In genomic region chr3:115660701-115661460, GRCm38 (mm10) we compare ENCODE assay signal across 7 mouse cellular contexts. TPM values are rescaled to one million over a fixed set of nuclear protein-coding genes. Genes with fewer than 3 reads are reported as not detected.
DNase-seq lines count a peak whose midpoint lies in the region; ATAC-seq lines count a peak whose summit lies in the region.

No protein-coding gene starts in this region.

- H3K4me1 ChIP-seq in embryonic facial prominence, embryonic 11.5 days (ENCODE audit: control insufficient read depth, insufficient read depth, low read length): no peaks in the 10 kb centered on the region
- H3K4me1 ChIP-seq in limb, embryonic 13.5 days: 0 out of 2 replicates have a peak, but pooled peaks cover 5% of the 10 kb centered on the region

- no peaks in the 10 kb centered on the region for H3K9me3 ChIP-seq in embryonic facial prominence, embryonic 11.5 days (replicated peaks; ENCODE audit: control insufficient read depth, low read length)
- no peaks in the 10 kb centered on the region for H3K9me3 ChIP-seq in limb, embryonic 13.5 days

- H3K4me3 ChIP-seq in embryonic facial prominence, embryonic 11.5 days (ENCODE audit: low read depth, low read length): no peak overlapping the region
- H3K4me3 ChIP-seq in limb, embryonic 13.5 days: no peak overlapping the region

- no peaks in the 10 kb centered on the region for H3K27me3 ChIP-seq in embryonic facial prominence, embryonic 11.5 days (ENCODE audit: control insufficient read depth, insufficient read depth, low read length)
- no peaks in the 10 kb centered on the region for H3K27me3 ChIP-seq in limb, embryonic 13.5 days

- H3K9ac ChIP-seq in embryonic facial prominence, embryonic 11.5 days (replicated peaks; ENCODE audit: low read length): no peak overlapping the region
- no peak overlapping the region for H3K9ac ChIP-seq in limb, embryonic 13.5 days

- DNase-seq in adrenal gland, adult 2 months: peak; percentile 74
- DNase-seq in embryonic facial prominence, embryonic 11.5 days (ENCODE audit: low spot score): peak; percentile 74
- DNase-seq in heart, adult 8-10 months (ENCODE audit: low spot score): peak; percentile 83
- DNase-seq in kidney, adult 8-10 months: peak; percentile 53 to 77
- peak; percentile 16 to 67 for DNase-seq in monocyte, adult 2 months (ENCODE audit: low read depth in 1 of 2, low spot score in 2 of 2)
- peak; percentile 85 to 87 for DNase-seq in spleen, postnatal 36 days (ENCODE audit: low spot score in 2 of 2)

- no peaks in the 10 kb centered on the region for H3K36me3 ChIP-seq in embryonic facial prominence, embryonic 11.5 days (replicated peaks; ENCODE audit: control insufficient read depth, insufficient read depth, low read depth, low read length)
- H3K36me3 ChIP-seq in limb, embryonic 13.5 days: no peaks in the 10 kb centered on the region

- ATAC-seq in embryonic facial prominence, embryonic 11.5 days (replicated peaks; ENCODE audit: insufficient number of reproducible peaks, low FRiP score, low TSS enrichment, low read depth): peak; percentile 79
- ATAC-seq in limb, embryonic 13.5 days (ENCODE audit: low FRiP score, low read depth): peak; percentile 84

- no peak overlapping the region for H3K27ac ChIP-seq in embryonic facial prominence, embryonic 11.5 days (replicated peaks; ENCODE audit: low read depth, low read length)
- H3K27ac ChIP-seq in limb, embryonic 13.5 days: no peak overlapping the region

- H3K4me2 ChIP-seq in embryonic facial prominence, embryonic 11.5 days (ENCODE audit: low read depth, low read length): no peak overlapping the region
- H3K4me2 ChIP-seq in limb, embryonic 13.5 days (replicated peaks): no peak overlapping the region

- 53% methylated on average over 9 of the region's 9 CpGs for WGBS in embryonic facial prominence, embryonic 11.5 days
- WGBS in limb, embryonic 13.5 days: 33% methylated on average over 9 of the region's 9 CpGs

RNA-seq across cellular contexts. Expression of gene S1pr1, which starts 54.0 kb away (rescaled TPM):
- 10 to 100 TPM; 18.9 to 21.8 TPM for total RNA-seq in adrenal gland, adult 2 months (2021)
- 25.0 and 26.8 TPM in 2 replicates for polyA plus RNA-seq in adrenal gland, adult 2 months (2012; rRNA removed)
- polyA plus RNA-seq in embryonic facial prominence, embryonic 11.5 days (2014; fragmentation: Nextera tagmentation; extraction: Ambion mirVana): 14.8 and 15.6 TPM in 2 replicates
- total RNA-seq in heart, adult 8-10 months (2022): 10 to 100 TPM; 31.9 to 48.9 (median 41.9) TPM
- 23.4 and 23.9 TPM in 2 replicates for polyA plus RNA-seq in limb, embryonic 13.5 days (2015; fragmentation: Nextera tagmentation; extraction: Ambion mirVana)
